Mouse (Mus musculus) ES-Bruce4 (cell line): ENCODE results near the gene Aph1c.

ENCODE experiments used
- CTCF ChIP-seq: IDR thresholded peaks from one replicate; pipeline ENCODE4 v1.8.1; 2011; ENCODE audit warnings: low read depth, low read length
- EP300 ChIP-seq: IDR thresholded peaks from 2 replicates; pipeline ENCODE4 v1.6.1; 2011; ENCODE audit warnings: low read depth, low read length; ENCODE audit not compliant: insufficient read depth
- POLR2A ChIP-seq: IDR thresholded peaks from one replicate; pipeline ENCODE4 v1.8.1; 2011; ENCODE audit warnings: low read length; ENCODE audit not compliant: insufficient read depth

- TF ChIP-seq POLR2A, result no peak
- no peak for TF ChIP-seq CTCF
- TF ChIP-seq EP300, result no peak
Observed at GRCm38 (mm10) chr9:66835097-66835480, 563 bp upstream of the Aph1c start.
